Mouse (Mus musculus) right cerebral cortex, postnatal 14 days (tissue): Measurements from ENCODE around the gene 1810043G02Rik.
"Not testable (repeated sequence)": the region's sequence is repeated elsewhere in the genome, so short reads cannot be mapped to it uniquely, and the experiment has no call there.

ENCODE experiments used
- DNase-seq: peaks from one replicate; pipeline ENCODE4 v3.0.0; 2022

The 1810043G02Rik gene

DNA sequence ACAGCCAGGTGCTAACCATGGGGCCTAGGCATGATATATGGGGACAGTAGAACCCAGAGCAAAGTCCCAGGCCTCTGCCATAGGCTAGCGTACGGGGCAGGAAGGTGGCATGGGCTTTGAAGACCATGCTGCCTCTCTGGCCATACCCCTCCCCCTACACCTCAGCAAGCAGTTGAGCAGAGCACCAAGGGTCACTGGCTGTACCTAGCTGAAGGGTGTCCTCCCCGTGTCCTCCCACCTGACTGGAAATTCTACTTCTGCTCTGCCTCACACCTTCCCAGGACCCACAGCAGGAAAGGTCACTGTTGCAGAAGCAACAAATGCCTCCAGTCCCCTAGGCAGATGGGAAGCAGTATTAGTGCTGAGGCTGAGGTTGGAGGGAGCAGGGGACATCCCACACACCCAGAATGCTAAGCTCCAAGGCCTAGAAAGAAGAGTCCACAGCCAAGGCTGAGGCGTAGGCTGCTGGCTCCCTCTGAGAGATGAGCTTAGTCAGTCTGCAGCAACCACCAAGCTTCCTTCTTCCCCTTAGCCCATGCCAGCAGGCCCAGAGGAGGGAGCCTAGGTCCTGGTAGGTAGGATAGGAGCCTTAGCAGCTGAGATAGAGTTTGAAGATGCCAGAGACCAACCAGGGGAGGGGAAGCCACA lies 27.6 kb downstream of the 1810043G02Rik start:
- DNase-seq = no peak

GRCm38 (mm10) chr10:78007203-78007602 lies 28.9 kb downstream of the 1810043G02Rik start:
- DNase-seq = no peak

GRCm38 (mm10) chr10:78008169-78008568 lies 29.8 kb downstream of the 1810043G02Rik start:
- DNase-seq = no peak

- peak; percentile 96 for DNase-seq
Measured at GRCm38 (mm10) chr10:78009184-78009944, 31.0 kb downstream of the 1810043G02Rik start.

DNA sequence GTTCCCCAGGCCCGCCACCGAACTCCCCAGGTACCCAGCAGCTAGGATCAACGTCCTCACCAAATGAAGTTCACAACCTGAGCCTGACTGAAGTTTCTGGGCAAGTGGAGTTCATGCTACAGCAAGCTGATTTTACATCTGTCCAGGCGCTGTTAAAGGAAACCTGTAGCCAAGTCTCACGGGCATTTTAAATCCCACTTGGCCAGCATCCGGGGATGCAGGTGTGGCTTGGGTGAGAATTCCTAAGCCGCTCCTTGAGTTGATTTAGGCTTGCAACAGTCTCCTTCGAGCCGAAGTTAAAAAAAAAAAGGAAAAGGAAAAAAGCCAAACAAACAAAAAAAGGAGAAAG lies 31.6 kb downstream of the 1810043G02Rik start, which contains the start of gene Pfkl:
Pfkl (minus strand) TSS at position 139 of the 349 bp plus-strand sequence.
- no peak for DNase-seq

DNA sequence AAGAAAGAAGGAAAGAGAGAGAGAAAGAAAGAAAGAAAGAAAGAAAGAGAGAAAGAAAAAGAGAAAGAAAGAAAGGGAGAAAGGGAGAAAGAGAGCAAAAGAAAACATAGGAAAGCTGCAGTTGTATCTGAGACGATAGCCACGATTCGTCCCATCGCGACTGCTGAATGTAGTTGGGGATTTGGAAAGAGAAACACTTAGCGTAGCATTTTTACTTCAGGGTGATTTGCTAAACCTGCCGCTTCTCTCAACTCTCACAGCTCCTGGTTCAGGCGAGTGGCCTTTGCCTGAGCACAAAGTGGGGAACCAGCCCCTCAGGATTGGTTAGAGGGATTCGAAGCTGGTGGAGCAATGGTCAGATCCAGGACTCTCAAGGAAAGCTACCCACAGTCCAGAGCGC lies 32.0 kb downstream of the 1810043G02Rik start:
- no peak for DNase-seq

DNA sequence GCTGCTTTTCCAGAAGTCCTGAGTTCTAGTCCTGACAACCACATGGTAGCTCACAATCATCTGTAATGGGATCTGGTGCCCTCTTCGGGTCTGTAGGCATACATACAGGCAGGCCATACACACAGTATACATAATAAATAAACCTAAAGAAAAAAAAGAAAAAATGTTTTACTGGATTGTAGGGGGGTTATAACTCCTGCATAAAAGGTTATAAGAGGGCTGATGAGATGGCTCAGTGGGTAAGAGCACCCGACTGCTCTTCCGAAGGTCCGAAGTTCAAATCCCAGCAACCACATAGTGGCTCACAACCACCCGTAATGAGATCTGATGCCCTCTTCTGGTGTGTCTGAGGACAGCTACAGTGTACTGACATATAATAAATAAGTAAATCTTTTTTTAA lies 32.8 kb downstream of the 1810043G02Rik start:
- not testable (repeated sequence) for DNase-seq

- no peak for DNase-seq
Measured at GRCm38 (mm10) chr10:78012661-78013495, 34.6 kb downstream of the 1810043G02Rik start.

- DNase-seq = no peak
Measured at GRCm38 (mm10) chr10:78015489-78015888, 37.2 kb downstream of the 1810043G02Rik start.

DNA sequence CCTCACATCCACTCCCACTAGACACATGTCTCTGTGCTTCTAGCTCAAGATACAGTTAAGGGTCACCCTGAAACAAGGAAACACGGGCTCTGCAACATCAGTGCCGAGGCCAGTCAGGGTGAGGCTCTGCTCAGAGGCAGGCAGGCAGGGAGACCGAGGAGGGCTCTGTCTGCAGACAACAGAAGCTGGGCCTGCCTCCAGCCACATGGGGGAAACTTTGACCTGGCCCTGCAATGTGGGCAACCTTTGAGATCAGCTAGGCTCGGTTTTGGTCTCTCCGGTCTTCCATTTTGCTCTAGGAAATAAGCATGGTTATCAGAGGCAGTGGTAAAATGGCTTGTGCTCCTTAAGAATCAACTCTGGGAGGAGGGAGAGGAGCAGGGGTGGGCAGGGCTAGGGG lies 38.0 kb downstream of the 1810043G02Rik start:
- DNase-seq = no peak

GRCm38 (mm10) chr10:78018797-78019203 lies 40.5 kb downstream of the 1810043G02Rik start:
- peak; percentile 86 for DNase-seq

- no peak for DNase-seq
Measured at GRCm38 (mm10) chr10:78019291-78019690, 41.0 kb downstream of the 1810043G02Rik start.

GRCm38 (mm10) chr10:78019984-78020383 lies 41.7 kb downstream of the 1810043G02Rik start:
- DNase-seq = not testable (repeated sequence)

DNA sequence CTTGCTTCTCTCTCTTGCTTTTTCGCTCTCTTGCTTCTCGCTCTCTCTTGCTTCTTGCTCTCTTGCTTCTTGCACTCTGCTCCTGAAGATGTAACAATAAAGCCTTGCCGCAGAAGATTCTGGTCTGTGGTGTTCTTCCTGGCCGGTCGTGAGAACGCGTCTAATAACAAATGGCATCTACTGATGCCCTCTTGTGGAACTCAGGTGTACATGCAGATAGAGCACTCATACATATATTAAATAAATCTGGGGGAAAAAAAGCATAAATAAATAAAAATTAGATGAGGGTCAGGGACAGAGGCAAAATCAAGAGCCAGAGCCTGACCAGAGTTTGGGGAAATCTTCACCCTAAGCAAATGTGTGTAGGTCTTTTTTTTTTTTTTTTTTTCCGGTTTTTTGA lies 47.1 kb downstream of the 1810043G02Rik start:
- not testable (repeated sequence) for DNase-seq

- peak; percentile 74 for DNase-seq
Measured at GRCm38 (mm10) chr10:78028129-78028528, 49.8 kb downstream of the 1810043G02Rik start.

- no peak for DNase-seq
Measured at GRCm38 (mm10) chr10:78029080-78029479, 50.8 kb downstream of the 1810043G02Rik start.

DNA sequence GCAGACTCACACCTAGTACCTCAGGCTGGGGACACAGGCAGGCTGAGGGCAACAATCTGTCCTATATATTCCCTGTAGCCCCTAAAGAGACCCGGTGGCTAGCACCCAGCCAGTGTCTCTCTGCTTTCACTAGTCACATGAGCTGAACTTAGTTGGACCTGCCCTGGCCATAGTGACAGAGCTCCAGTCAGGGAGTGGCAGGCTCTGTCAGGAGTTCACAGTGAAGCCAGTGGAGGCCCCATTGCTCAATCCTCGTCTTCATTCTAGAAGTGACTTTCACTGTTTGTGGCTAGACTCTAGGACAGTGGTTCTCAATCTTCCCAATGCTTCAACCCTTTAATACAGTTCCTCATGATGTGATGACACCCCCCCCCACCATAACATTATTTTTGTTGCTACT lies 53.7 kb downstream of the 1810043G02Rik start:
- no peak for DNase-seq
